Mouse (Mus musculus) G1E (cell line): ENCODE measurements at regions not wholly inside any gene's neighbourhood (a gene's known extent, or its start where the extent isn't known, plus 50 kb on each side); places are given as distances from the start of the nearest gene placed in this dataset.

ENCODE experiments used
- CTCF ChIP-seq: IDR thresholded peaks from 2 replicates; pipeline ENCODE4 v1.5.1; 2012; ENCODE audit warnings: low read depth, low read length, inconsistent platforms, mixed read lengths
- GATA1 ChIP-seq: IDR thresholded peaks from 2 replicates; pipeline ENCODE4 v1.6.1; 2012; ENCODE audit warnings: borderline replicate concordance, low read length, inconsistent platforms, mixed read lengths
- POLR2AphosphoS5 ChIP-seq: IDR thresholded peaks from 2 replicates; pipeline ENCODE4 v1.6.1; 2012; ENCODE audit warnings: low read depth, low read length, inconsistent platforms; ENCODE audit not compliant: insufficient replicate concordance
- TAL1 ChIP-seq: conservative IDR thresholded peaks from 2 replicates; pipeline ENCODE4 v1.6.1; 2012; ENCODE audit warnings: low read depth, low read length, inconsistent platforms, mixed read lengths

DNA sequence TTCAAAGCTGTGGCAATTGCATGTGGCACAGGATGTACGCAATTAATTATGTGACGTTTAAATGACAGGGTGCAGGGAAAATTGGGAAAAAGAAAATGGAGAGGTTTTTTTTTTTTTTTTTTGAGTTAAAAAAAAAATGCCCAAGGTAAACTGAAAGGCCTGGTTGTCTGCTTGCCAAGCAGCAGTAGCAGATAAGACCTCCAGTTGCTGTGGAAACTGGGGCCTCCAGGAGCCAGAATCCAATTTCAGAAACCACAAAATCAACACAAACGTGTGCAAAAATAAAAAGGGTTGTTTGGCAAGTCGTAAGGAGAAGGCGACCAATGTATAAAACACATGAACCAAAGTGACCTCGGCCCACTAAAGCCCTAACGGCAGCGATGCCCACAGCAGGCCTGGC is 837.7 kb upstream of the Sox9 start:
- TF ChIP-seq CTCF (no peak), GATA1 (no peak), TAL1 (no peak), POLR2AphosphoS5 (no peak)
